Mouse (Mus musculus): Measurements from ENCODE around the gene Tmem151a.

- TF ChIP-seq JUND (conservative IDR thresholded peaks at IDR 0.05; ENCODE audit: low read depth, low read length) (no peak), NRF1 (IDR thresholded peaks at IDR 0.05; ENCODE audit: low read depth, low read length) (no peak), POLR2A (IDR thresholded peaks at IDR 0.05; ENCODE audit: low read depth, low read length) (no peak), CTCF (conservative IDR thresholded peaks at IDR 0.05 in 1 of 2, IDR thresholded peaks at IDR 0.05 in 1 of 2; ENCODE audit: low read depth in 2 of 2, low read length in 2 of 2) (no peak), USF2 (conservative IDR thresholded peaks at IDR 0.05; ENCODE audit: low read depth, low read length) (no peak), ETS1 (conservative IDR thresholded peaks at IDR 0.05; ENCODE audit: low read depth, low read length) (no peak)
Measured at GRCm38 (mm10) chr19:5067040-5067799, 18.1 kb downstream of the Tmem151a start.
